Mouse (Mus musculus) small intestine, adult 2 months (tissue): ENCODE data around the gene Nfatc2.

Experiments
- CTCF ChIP-seq: fragments of 200-500 bp; IDR thresholded peaks from 2 replicates; pipeline ENCODE4 v1.5.1; 2012; ENCODE audit warnings: low read depth, mild to moderate bottlenecking, control low read depth, inconsistent platforms, low read length, moderate library complexity, mixed read lengths; ENCODE audit not compliant: insufficient replicate concordance, insufficient read length; ENCODE audit errors: extremely low read depth
- POLR2A ChIP-seq: fragments of 200-500 bp; IDR thresholded peaks from 2 replicates; pipeline ENCODE4 v1.6.1; 2012; ENCODE audit warnings: low read depth, mild to moderate bottlenecking, control low read depth, inconsistent platforms, low read length, moderate library complexity

GRCm38 (mm10) chr2:168586512-168586911 is 14.9 kb downstream of the Nfatc2 start:
- TF ChIP-seq CTCF (no peak), POLR2A (no peak)
